Mouse (Mus musculus) brain, adult 2 months (tissue): ENCODE results near the gene Gm13279.
"Not testable (repeated sequence)": the region's sequence is repeated elsewhere in the genome, so short reads cannot be mapped to it uniquely, and the experiment has no call there.

Source experiments
- DNase-seq: peaks from one replicate; pipeline ENCODE4 v3.0.0; 2011; ENCODE audit warnings: low read depth, low spot score

The Gm13279 gene

GRCm38 (mm10) chr4:88797097-88797496, at the start of gene Gm13279:
Gm13279 (plus strand) TSS chr4:88797397.
- DNase-seq = not testable (repeated sequence)

DNA sequence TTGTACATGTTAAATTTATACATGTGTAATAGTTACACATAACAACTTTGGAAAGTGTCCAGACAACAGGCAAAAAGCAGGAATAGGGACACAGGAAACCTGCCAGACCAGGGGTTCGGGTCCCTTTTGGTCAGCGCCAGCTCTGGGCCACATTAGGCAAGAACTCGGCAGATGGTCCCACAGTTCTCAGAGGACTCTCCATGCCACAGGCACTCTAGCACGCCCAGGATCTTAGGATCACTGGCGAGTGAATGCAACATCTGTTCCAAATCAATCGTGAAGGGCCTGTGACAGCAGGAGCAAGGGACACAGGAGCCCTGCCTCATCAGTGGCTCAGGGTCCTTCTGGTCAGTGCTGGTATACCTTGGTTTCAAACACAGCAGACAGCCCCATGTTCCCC, 47.3 kb upstream of the Gm13279 start:
- no peak for DNase-seq

DNA sequence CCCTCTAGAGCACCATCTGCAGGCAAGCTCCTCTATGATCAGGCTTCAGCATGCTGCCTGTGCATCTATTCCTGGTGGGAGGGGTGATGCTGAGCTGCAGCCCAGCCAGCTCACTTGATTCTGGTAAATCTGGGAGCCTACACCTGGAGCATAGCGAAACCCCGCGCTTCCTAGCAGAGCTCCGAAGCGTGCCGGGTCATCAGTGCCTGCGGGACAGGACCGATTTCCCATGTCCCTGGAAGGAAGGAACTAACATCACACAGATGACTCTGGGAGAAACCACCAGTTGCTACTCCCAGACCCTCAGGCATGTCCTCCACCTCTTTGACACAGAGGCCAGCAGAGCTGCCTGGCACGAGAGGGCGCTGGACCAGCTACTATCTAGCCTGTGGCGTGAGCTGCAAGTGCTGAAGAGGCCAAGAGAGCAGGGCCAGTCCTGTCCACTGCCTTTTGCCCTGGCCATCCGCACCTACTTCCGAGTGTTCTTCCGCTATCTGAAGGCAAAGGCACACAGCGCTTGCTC, 42.3 kb upstream of the Gm13279 start, which contains the start of gene Gm13271:
Gene Gm13271 (plus strand): TSS at position 51 of the 523 bp plus-strand sequence.
- DNase-seq = not testable (repeated sequence)

DNA sequence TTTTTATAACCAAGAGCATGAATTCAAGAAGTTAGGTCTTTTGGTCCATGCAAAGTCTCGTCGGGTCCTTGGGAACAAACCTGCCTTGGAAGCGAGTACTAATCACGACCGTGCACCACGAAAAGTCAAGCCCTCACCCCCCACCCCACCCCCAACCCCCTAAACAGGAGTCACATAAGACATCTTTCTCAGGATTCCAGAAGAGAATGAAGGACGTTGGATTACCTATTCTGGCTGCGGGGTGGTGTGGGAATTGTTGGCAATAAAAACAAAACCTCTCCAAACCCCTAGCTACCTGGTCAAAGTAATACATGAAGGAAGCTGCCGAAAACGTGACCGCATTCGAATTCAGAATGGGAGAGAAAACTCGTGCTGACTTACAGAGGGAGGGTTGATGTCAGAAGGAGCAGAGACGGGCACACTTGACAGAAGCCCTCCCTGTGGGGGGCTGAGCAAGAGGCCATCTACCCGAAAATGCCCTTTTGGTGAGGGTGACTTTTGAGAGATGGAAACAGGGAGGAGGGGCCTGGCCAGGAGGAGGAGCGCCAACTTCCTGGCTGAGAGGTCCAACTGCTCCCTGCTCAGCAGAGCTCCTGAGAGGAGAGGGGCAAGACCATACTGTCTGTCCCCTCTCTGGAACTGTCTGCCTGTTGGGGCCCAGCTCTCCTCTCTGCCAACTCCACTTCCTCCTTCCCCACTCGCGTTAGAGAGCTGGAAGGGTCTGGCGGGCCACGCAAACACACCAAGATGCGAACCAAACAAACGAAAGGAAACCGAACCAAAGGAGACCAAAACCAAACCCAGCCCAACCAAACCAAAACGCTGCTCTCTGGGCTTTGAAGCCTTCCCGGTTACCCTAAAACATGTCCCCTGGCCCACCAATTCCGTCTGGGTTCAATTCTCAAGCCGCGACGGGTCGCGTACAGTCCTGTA, 40.4 kb upstream of the Gm13279 start:
- not testable (repeated sequence) for DNase-seq

GRCm38 (mm10) chr4:88757628-88758031, 39.6 kb upstream of the Gm13279 start:
- peak; percentile 90 for DNase-seq

GRCm38 (mm10) chr4:88758751-88759150, 38.4 kb upstream of the Gm13279 start:
- not testable (repeated sequence) for DNase-seq

- not testable (repeated sequence) for DNase-seq
These were observed 37.5 kb upstream of the Gm13279 start, which contains the start of gene Gm13283 for GRCm38 (mm10) chr4:88759610-88760268. Gm13283 (plus strand) TSS chr4:88760119.

DNA sequence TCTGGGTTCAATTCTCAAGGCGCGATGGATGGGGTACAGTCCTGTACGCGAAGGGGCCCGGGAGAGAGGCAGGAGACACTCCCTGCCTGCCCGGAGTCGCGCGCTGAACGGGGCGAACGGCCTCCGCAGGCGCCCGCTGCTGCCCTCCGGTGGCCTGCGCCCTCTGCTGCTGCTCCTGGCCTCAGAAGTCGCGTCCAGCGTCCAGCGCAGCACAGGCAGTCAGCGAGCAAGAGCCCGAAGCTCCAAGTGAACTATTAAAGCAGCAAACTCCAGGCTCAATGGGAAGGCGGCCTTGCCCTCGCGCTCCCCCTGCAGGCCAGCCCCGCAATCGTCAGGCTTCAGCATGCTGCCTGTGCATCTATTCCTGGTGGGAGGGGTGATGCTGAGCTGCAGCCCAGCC, 36.8 kb upstream of the Gm13279 start:
- DNase-seq = peak; percentile 85

GRCm38 (mm10) chr4:88761776-88762175, 35.4 kb upstream of the Gm13279 start:
- DNase-seq = not testable (repeated sequence)

- DNase-seq = not testable (repeated sequence)
These were observed 34.9 kb upstream of the Gm13279 start for GRCm38 (mm10) chr4:88762341-88762740.

DNA sequence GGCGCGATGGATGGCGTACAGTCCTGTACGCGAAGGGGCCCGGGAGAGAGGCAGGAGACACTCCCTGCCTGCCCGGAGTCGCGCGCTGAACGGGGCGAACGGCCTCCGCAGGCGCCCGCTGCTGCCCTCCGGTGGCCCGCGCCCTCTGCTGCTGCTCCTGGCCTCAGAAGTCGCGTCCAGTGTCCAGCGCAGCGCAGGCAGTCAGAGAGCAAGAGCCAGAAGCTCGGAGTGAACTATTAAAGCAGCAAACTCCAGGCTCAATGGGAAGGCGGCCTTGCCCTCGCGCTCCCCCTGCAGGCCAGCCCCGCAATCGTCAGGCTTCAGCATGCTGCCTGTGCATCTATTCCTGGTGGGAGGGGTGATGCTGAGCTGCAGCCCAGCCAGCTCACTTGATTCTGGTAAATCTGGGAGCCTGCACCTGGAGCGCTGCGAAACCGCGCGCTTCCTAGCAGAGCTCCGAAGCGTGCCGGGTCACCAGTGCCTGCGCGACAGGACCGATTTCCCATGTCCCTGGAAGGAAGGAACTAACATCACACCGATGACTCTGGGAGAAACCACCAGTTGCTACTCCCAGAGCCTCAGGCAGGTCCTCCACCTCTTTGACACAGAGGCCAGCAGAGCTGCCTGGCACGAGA, 33.7 kb upstream of the Gm13279 start:
- peak; percentile 84 for DNase-seq

DNA sequence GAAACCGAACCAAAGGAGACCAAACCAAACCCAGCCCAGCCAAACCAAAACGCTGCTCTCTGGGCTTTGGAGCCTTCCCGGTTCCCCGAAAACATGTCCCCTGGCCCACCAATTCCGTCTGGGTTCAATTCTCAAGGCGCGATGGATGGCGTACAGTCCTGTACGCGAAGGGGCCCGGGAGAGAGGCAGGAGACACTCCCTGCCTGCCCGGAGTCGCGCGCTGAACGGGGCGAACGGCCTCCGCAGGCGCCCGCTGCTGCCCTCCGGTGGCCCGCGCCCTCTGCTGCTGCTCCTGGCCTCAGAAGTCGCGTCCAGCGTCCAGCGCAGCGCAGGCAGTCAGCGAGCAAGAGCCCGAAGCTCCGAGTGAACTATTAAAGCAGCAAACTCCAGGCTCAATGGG, 23.7 kb upstream of the Gm13279 start, which contains the start of gene Gm13290:
Gene Gm13290 (plus strand): TSS at position 301 of the 400 bp plus-strand sequence.
- not testable (repeated sequence) for DNase-seq

DNA sequence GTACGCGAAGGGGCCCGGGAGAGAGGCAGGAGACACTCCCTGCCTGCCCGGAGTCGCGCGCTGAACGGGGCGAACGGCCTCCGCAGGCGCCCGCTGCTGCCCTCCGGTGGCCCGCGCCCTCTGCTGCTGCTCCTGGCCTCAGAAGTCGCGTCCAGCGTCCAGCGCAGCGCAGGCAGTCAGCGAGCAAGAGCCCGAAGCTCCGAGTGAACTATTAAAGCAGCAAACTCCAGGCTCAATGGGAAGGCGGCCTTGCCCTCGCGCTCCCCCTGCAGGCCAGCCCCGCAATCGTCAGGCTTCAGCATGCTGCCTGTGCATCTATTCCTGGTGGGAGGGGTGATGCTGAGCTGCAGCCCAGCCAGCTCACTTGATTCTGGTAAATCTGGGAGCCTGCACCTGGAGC, 20.6 kb upstream of the Gm13279 start, which contains the start of gene Gm13289:
Gene Gm13289 (plus strand): TSS at position 301 of the 400 bp plus-strand sequence.
- not testable (repeated sequence) for DNase-seq

GRCm38 (mm10) chr4:88779550-88779949, 17.6 kb upstream of the Gm13279 start, which contains the start of gene Gm13272:
Gm13272 (plus strand) TSS chr4:88779850.
- DNase-seq = not testable (repeated sequence)

GRCm38 (mm10) chr4:88780320-88780719, 16.9 kb upstream of the Gm13279 start:
- DNase-seq = not testable (repeated sequence)

GRCm38 (mm10) chr4:88781831-88782230, 15.4 kb upstream of the Gm13279 start, which contains the start of gene Ifnz:
Ifnz (plus strand) TSS chr4:88782131.
- DNase-seq = not testable (repeated sequence)

DNA sequence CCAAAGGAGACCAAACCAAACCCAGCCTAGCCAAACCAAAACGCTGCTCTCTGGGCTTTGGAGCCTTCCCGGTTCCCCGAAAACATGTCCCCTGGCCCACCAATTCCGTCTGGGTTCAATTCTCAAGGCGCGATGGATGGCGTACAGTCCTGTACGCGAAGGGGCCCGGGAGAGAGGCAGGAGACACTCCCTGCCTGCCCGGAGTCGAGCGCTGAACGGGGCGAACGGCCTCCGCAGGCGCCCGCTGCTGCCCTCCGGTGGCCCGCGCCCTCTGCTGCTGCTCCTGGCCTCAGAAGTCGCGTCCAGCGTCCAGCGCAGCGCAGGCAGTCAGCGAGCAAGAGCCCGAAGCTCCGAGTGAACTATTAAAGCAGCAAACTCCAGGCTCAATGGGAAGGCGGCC, 14.9 kb upstream of the Gm13279 start:
- not testable (repeated sequence) for DNase-seq

DNA sequence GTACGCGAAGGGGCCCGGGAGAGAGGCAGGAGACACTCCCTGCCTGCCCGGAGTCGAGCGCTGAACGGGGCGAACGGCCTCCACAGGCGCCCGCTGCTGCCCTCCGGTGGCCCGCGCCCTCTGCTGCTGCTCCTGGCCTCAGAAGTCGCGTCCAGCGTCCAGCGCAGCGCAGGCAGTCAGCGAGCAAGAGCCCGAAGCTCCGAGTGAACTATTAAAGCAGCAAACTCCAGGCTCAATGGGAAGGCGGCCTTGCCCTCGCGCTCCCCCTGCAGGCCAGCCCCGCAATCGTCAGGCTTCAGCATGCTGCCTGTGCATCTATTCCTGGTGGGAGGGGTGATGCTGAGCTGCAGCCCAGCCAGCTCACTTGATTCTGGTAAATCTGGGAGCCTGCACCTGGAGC, 11.8 kb upstream of the Gm13279 start, which contains the start of gene Gm13276:
Gene Gm13276 (plus strand): TSS at position 301 of the 400 bp plus-strand sequence.
- DNase-seq = not testable (repeated sequence)

DNA sequence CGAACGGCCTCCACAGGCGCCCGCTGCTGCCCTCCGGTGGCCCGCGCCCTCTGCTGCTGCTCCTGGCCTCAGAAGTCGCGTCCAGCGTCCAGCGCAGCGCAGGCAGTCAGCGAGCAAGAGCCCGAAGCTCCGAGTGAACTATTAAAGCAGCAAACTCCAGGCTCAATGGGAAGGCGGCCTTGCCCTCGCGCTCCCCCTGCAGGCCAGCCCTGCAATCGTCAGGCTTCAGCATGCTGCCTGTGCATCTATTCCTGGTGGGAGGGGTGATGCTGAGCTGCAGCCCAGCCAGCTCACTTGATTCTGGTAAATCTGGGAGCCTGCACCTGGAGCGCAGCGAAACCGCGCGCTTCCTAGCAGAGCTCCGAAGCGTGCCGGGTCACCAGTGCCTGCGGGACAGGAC, 8.8 kb upstream of the Gm13279 start, which contains the start of gene Gm13277:
Gene Gm13277 (plus strand): TSS at position 231 of the 400 bp plus-strand sequence.
- DNase-seq = not testable (repeated sequence)

GRCm38 (mm10) chr4:88791250-88791649, 5.9 kb upstream of the Gm13279 start, which contains the start of gene Gm13278:
Gm13278 (plus strand) TSS chr4:88791550.
- not testable (repeated sequence) for DNase-seq
